Mouse (Mus musculus) MEL (cell line): ENCODE results near the gene Gata3. TPM values are rescaled to one million over a fixed set of nuclear protein-coding genes. Genes with fewer than 3 reads are reported as not detected.

Source experiments
- DNase-seq: peaks from one replicate; pipeline ENCODE4 v3.0.0; 2011; ENCODE audit warnings: low read depth, low spot score
- H3K27ac ChIP-seq: 2 replicates; pipeline ENCODE4 v1.5.1; 2012; ENCODE audit warnings: low read depth, mild to moderate bottlenecking, control low read depth, low read length, moderate library complexity; ENCODE audit not compliant: control insufficient read depth
- H3K27me3 ChIP-seq, 2 experiments: fragments of 150-350 bp in 1 of 2; sonication (generic) in 1 of 2; 2 replicates each; pipeline ENCODE4 v1.6.1; 2012; ENCODE audit warnings: low read length in 2 of 2, mild to moderate bottlenecking in 2 of 2, improper control_type of control experiment in 1 of 2, moderate library complexity in 1 of 2; ENCODE audit not compliant: insufficient read depth in 2 of 2, control insufficient read depth in 1 of 2
- H3K36me3 ChIP-seq, 2 experiments: 2 replicates each; pipeline ENCODE4 v1.6.1; 2012 to 2014; ENCODE audit warnings: low read length in 2 of 2, improper control_type of control experiment in 1 of 2, inconsistent platforms in 1 of 2, mild to moderate bottlenecking in 1 of 2; ENCODE audit not compliant: insufficient read depth in 2 of 2, control insufficient read depth in 1 of 2
- H3K4me1 ChIP-seq, 2 experiments: fragments of 150-350 bp in 1 of 2; sonication (generic) in 1 of 2; 2 replicates each; pipeline ENCODE4 v1.6.1; 2012; ENCODE audit warnings: low read length in 2 of 2, improper control_type of control experiment in 1 of 2, mild to moderate bottlenecking in 1 of 2; ENCODE audit not compliant: insufficient read depth in 2 of 2, control insufficient read depth in 1 of 2
- H3K4me3 ChIP-seq, 2 experiments: fragments of 150-350 bp in 1 of 2; sonication (generic) in 1 of 2; 2 replicates each; pipeline ENCODE4 v1.5.1; 2012; ENCODE audit warnings: low read depth in 2 of 2, low read length in 2 of 2, mild to moderate bottlenecking in 2 of 2, moderate library complexity in 2 of 2, control low read depth in 1 of 2, improper control_type of control experiment in 1 of 2; ENCODE audit not compliant: control insufficient read depth in 1 of 2, insufficient read depth in 1 of 2
- H3K79me2 ChIP-seq: 2 replicates; pipeline ENCODE4 v1.6.1; 2012; ENCODE audit warnings: mild to moderate bottlenecking, low read length, moderate library complexity; ENCODE audit not compliant: control insufficient read depth, poor library complexity, insufficient read depth
- H3K9ac ChIP-seq: 2 replicates; pipeline ENCODE4 v1.6.1; 2012; ENCODE audit warnings: low read depth, mild to moderate bottlenecking, control low read depth, low read length, moderate library complexity; ENCODE audit not compliant: control insufficient read depth, poor library complexity, severe bottlenecking
- H3K9me3 ChIP-seq: fragments of 150-350 bp; sonication (generic); replicated peaks from 2 replicates; pipeline ENCODE4 v1.6.1; 2012; ENCODE audit warnings: mild to moderate bottlenecking, low read length, improper control_type of control experiment, moderate library complexity; ENCODE audit not compliant: insufficient read depth
- CHD1 ChIP-seq: IDR thresholded peaks from 2 replicates; pipeline ENCODE4 v1.6.1; 2012; ENCODE audit warnings: low read depth, mild to moderate bottlenecking, inconsistent platforms, low read length, improper control_type of control experiment
- CTCF ChIP-seq, 3 experiments: IDR thresholded peaks in 2 of 3; conservative IDR thresholded peaks in 1 of 3; 2 replicates each; pipeline ENCODE4 v1.5.1; 2011 to 2012; ENCODE audit warnings: low read length in 3 of 3, low read depth in 2 of 3, mild to moderate bottlenecking in 2 of 3, improper control_type of control experiment in 1 of 3, inconsistent platforms in 1 of 3, mixed read lengths in 1 of 3, moderate library complexity in 1 of 3; ENCODE audit not compliant: control insufficient read depth in 1 of 3, insufficient read depth in 1 of 3, poor library complexity in 1 of 3, severe bottlenecking in 1 of 3
- ELF1 ChIP-seq: IDR thresholded peaks from 2 replicates; pipeline ENCODE4 v1.6.1; 2014; ENCODE audit warnings: low read depth, mild to moderate bottlenecking, inconsistent platforms, low read length, improper control_type of control experiment, moderate library complexity
- EP300 ChIP-seq, 2 experiments: IDR thresholded peaks; 2 replicates each; pipeline ENCODE4 v1.6.1; 2011; ENCODE audit warnings: improper control_type of control experiment in 2 of 2, low read length in 2 of 2, low read depth in 1 of 2, mild to moderate bottlenecking in 1 of 2
- GABPA ChIP-seq: IDR thresholded peaks from 2 replicates; pipeline ENCODE4 v1.6.1; 2012; ENCODE audit warnings: low read depth, mild to moderate bottlenecking, inconsistent platforms, low read length, improper control_type of control experiment, moderate library complexity
- GATA1 ChIP-seq: IDR thresholded peaks from 2 replicates; pipeline ENCODE4 v1.6.1; 2011; ENCODE audit warnings: low read depth, low read length, improper control_type of control experiment
- HCFC1 ChIP-seq: IDR thresholded peaks from 2 replicates; pipeline ENCODE4 v1.6.1; 2012; ENCODE audit warnings: low read depth, mild to moderate bottlenecking, inconsistent platforms, low read length, improper control_type of control experiment, moderate library complexity
- MEF2A ChIP-seq: IDR thresholded peaks from 2 replicates; pipeline ENCODE4 v1.6.1; 2014; ENCODE audit warnings: low read depth, mild to moderate bottlenecking, inconsistent platforms, low read length, improper control_type of control experiment; ENCODE audit not compliant: poor library complexity, insufficient replicate concordance, severe bottlenecking; ENCODE audit errors: extremely low read depth
- MXI1 ChIP-seq: IDR thresholded peaks from 2 replicates; pipeline ENCODE4 v1.6.1; 2011; ENCODE audit warnings: mild to moderate bottlenecking, low read depth, low read length, improper control_type of control experiment
- MYC ChIP-seq: IDR thresholded peaks from 2 replicates; pipeline ENCODE4 v1.6.1; 2011; ENCODE audit warnings: low read depth, mild to moderate bottlenecking, low read length, improper control_type of control experiment, moderate library complexity
- NELFE ChIP-seq: IDR thresholded peaks from 2 replicates; pipeline ENCODE4 v1.6.1; 2011; ENCODE audit warnings: low read depth, low read length, improper control_type of control experiment
- NRF1 ChIP-seq: IDR thresholded peaks from 2 replicates; pipeline ENCODE4 v1.6.1; 2014; ENCODE audit warnings: low read depth, mild to moderate bottlenecking, inconsistent platforms, low read length, improper control_type of control experiment, moderate library complexity; ENCODE audit not compliant: poor library complexity, insufficient read depth, severe bottlenecking
- RAD21 ChIP-seq: IDR thresholded peaks from 2 replicates; pipeline ENCODE4 v1.6.1; 2011; ENCODE audit warnings: mild to moderate bottlenecking, low read depth, low read length, improper control_type of control experiment
- RCOR1 ChIP-seq: IDR thresholded peaks from 2 replicates; pipeline ENCODE4 v1.6.1; 2012; ENCODE audit warnings: low read depth, mild to moderate bottlenecking, inconsistent platforms, low read length, improper control_type of control experiment
- SIN3A ChIP-seq: IDR thresholded peaks from 2 replicates; pipeline ENCODE4 v1.6.1; 2012; ENCODE audit warnings: low read length, improper control_type of control experiment, inconsistent platforms
- SMC3 ChIP-seq: IDR thresholded peaks from 2 replicates; pipeline ENCODE4 v1.6.1; 2011; ENCODE audit warnings: low read depth, low read length, improper control_type of control experiment
- TAL1 ChIP-seq: IDR thresholded peaks from 2 replicates; pipeline ENCODE4 v1.6.1; 2012; ENCODE audit warnings: mild to moderate bottlenecking, inconsistent platforms, low read length, moderate library complexity, mixed read lengths
- USF1 ChIP-seq: IDR thresholded peaks from 2 replicates; pipeline ENCODE4 v1.6.1; 2014; ENCODE audit warnings: low read depth, mild to moderate bottlenecking, inconsistent platforms, low read length, improper control_type of control experiment, moderate library complexity
- ZC3H11A ChIP-seq: IDR thresholded peaks from 2 replicates; pipeline ENCODE4 v1.6.1; 2012; ENCODE audit warnings: low read depth, mild to moderate bottlenecking, inconsistent platforms, low read length, improper control_type of control experiment
- ZMIZ1 ChIP-seq: IDR thresholded peaks from 2 replicates; pipeline ENCODE4 v1.6.1; 2012; ENCODE audit warnings: low read depth, mild to moderate bottlenecking, inconsistent platforms, low read length, improper control_type of control experiment, moderate library complexity
- polyA plus RNA-seq, 2 experiments: library from polyadenylated mRNA; stranded (reverse) in 1 of 2; unstranded in 1 of 2; fragments of >175 nt in 1 of 2; fragments of >200 nt in 1 of 2; gene quantifications; 2 replicates each; pipeline versions ENCODE4 v1.2.1 to v1.2.4; 2012; ENCODE audit warnings: low replicate concordance in 2 of 2, low read depth in 1 of 2; ENCODE audit not compliant: insufficient read length in 2 of 2, insufficient read depth in 1 of 2, missing spikeins in 1 of 2
- total RNA-seq: library from RNA; depleted of rRNA; stranded (reverse); fragments of 300-350 nt; gene quantifications from 2 replicates; pipeline ENCODE4 v1.2.3, GENCODE M21; 2012

Gene Gata3
- total and polyA plus RNA-seq, 3 experiments, result 0.12 to 2.0 TPM; not detected in 1

GRCm38 (mm10) chr2:9881051-9881591, 8.7 kb downstream of the Gata3 start, which contains the start of gene 4930412O13Rik:
4930412O13Rik (plus strand) TSS chr2:9881252.
- peak within 1 kb of the TSS; percentile 11 to 16; a peak in 1 of 4 replicates for H3K4me3 ChIP-seq
- no peak within 1 kb of the TSS for H3K9ac ChIP-seq
- no peaks in the 10 kb centered on the region for H3K27me3 ChIP-seq
- H3K9me3 ChIP-seq, result no peaks in the 10 kb centered on the region
- no peak for TF ChIP-seq EP300 (IDR thresholded peaks at IDR 0.05; ENCODE audit: low read depth in 1 of 2, low read length in 2 of 2)
- TF ChIP-seq SIN3A, result no peak
- no peak for TF ChIP-seq GATA1
- TF ChIP-seq RCOR1, result no peak
- TF ChIP-seq RAD21, result no peak
- TF ChIP-seq ZMIZ1, result no peak
- TF ChIP-seq NRF1, result no peak
- TF ChIP-seq HCFC1, result no peak
- no peak for TF ChIP-seq ELF1
- TF ChIP-seq MYC, result no peak
- TF ChIP-seq GABPA, result no peak
- no peaks in the 10 kb centered on the region; the same call in 1 of the 2 replicates for H3K79me2 ChIP-seq
- no peak for DNase-seq
- no peaks in the 10 kb centered on the region for H3K36me3 ChIP-seq
- H3K4me1 ChIP-seq, result no peaks in the 10 kb centered on the region; a peak in 1 of 4 replicates
- H3K27ac ChIP-seq, result no peak within 1 kb of the TSS

- no peaks in the 10 kb centered on the region for H3K27me3 ChIP-seq
- no peak for TF ChIP-seq MEF2A
- no peak for TF ChIP-seq ZMIZ1
- no peak for TF ChIP-seq USF1
- peak overlapping the region; percentile 11 to 16; a peak in 1 of 4 replicates for H3K4me3 ChIP-seq
- no peaks in the 10 kb centered on the region; a peak in 1 of 4 replicates for H3K4me1 ChIP-seq
- no peak overlapping the region for H3K27ac ChIP-seq
- H3K9ac ChIP-seq, result no peak overlapping the region
- H3K36me3 ChIP-seq, result no peaks in the 10 kb centered on the region
- no peaks in the 10 kb centered on the region for H3K9me3 ChIP-seq
- no peaks in the 10 kb centered on the region; the same call in 1 of the 2 replicates for H3K79me2 ChIP-seq
- DNase-seq, result no peak
These were observed 9.6 kb downstream of the Gata3 start for GRCm38 (mm10) chr2:9880271-9880670.

- DNase-seq, result peak; percentile 94
- Histone ChIP-seq H3K4me3 (peak overlapping the region; percentile 68 to 95), H3K9ac (peak overlapping the region; percentile 68), H3K4me1 (no peaks in the 10 kb centered on the region; a peak in 1 of 4 replicates), H3K9me3 (no peaks in the 10 kb centered on the region), H3K36me3 (no peaks in the 10 kb centered on the region), H3K27me3 (no peaks in the 10 kb centered on the region), H3K27ac (no peak overlapping the region; the same call in 1 of the 2 replicates), H3K79me2 (no peaks in the 10 kb centered on the region; the same call in 1 of the 2 replicates)
- TF ChIP-seq RAD21 (peak; percentile 78), MXI1 (peak; percentile 48), TAL1 (no peak), SMC3 (peak; percentile 69), ZC3H11A (peak; percentile 48), NELFE (no peak), SIN3A (peak; percentile 50; the same call in 1 of the 2 replicates), HCFC1 (peak; percentile 40; the same call in 1 of the 2 replicates), CHD1 (no peak), CTCF (IDR thresholded peaks at IDR 0.05 in 2 of 3, conservative IDR thresholded peaks at IDR 0.05 in 1 of 3; ENCODE audit: control insufficient read depth in 1 of 3, insufficient read depth in 1 of 3, low read depth in 2 of 3, low read length in 3 of 3, poor library complexity in 1 of 3, severe bottlenecking in 1 of 3) (peak; percentile 67 to 75 (median 74))
These were observed 10.3 kb downstream of the Gata3 start for GRCm38 (mm10) chr2:9879493-9879892.
